Mouse (Mus musculus) midbrain, embryonic 13.5 days (tissue): ENCODE results near the gene Mroh2a. TPM values are rescaled to one million over a fixed set of nuclear protein-coding genes. Genes with fewer than 3 reads are reported as not detected.
A peak's percentile ranks its signal among the peaks of the same experiment; 100 is the strongest.
"Not testable (repeated sequence)": the region's sequence is repeated elsewhere in the genome, so short reads cannot be mapped to it uniquely, and the experiment has no call there.

ENCODE experiments used
- ATAC-seq: fragments of 200-750 bp; cut with Nextera tagmentation; 2 replicates; pipeline ENCODE4 v1.8.0; 2017; ENCODE audit warnings: mild to moderate bottlenecking, moderate TSS enrichment, moderate library complexity
- H3K27ac ChIP-seq: fragments of 300-500 bp; sonication (generic); 2 replicates; pipeline ENCODE4 v1.5.1; 2015; ENCODE audit warnings: inconsistent platforms, mild to moderate bottlenecking, moderate library complexity
- H3K27me3 ChIP-seq: fragments of 300-500 bp; sonication (generic); 2 replicates; pipeline ENCODE4 v1.6.1; 2015; ENCODE audit warnings: mild to moderate bottlenecking, inconsistent platforms
- H3K36me3 ChIP-seq: fragments of 300-500 bp; sonication (generic); 2 replicates; pipeline ENCODE4 v1.6.1; 2015; ENCODE audit warnings: mild to moderate bottlenecking, inconsistent platforms
- H3K4me1 ChIP-seq: fragments of 300-500 bp; sonication (generic); replicated peaks from 2 replicates; pipeline ENCODE4 v1.6.1; 2015; ENCODE audit warnings: inconsistent platforms
- H3K4me2 ChIP-seq: fragments of 300-500 bp; sonication (generic); replicated peaks from 2 replicates; pipeline ENCODE4 v1.6.1; 2015; ENCODE audit warnings: moderate library complexity, mild to moderate bottlenecking, inconsistent platforms
- H3K4me3 ChIP-seq: fragments of 300-500 bp; sonication (generic); replicated peaks from 2 replicates; pipeline ENCODE4 v1.5.1; 2015; ENCODE audit warnings: mild to moderate bottlenecking, inconsistent platforms
- H3K9ac ChIP-seq: fragments of 300-500 bp; sonication (generic); replicated peaks from 2 replicates; pipeline ENCODE4 v1.6.1; 2015; ENCODE audit warnings: mild to moderate bottlenecking, inconsistent platforms
- H3K9me3 ChIP-seq: fragments of 300-500 bp; sonication (generic); 2 replicates; pipeline ENCODE4 v1.6.1; 2016; ENCODE audit warnings: mild to moderate bottlenecking, inconsistent platforms
- WGBS: fragments of 180-500 bp; shearing (Covaris S2); methylation state at CpG from one replicate; pipeline ENCODE4 v1.1.7; 2015; 5-methylcytosine and 5-hydroxymethylcytosine counted together
- polyA plus RNA-seq: library from polyadenylated mRNA; unstranded; fragments of >200 nt; fragmentation: Nextera tagmentation; extraction: Ambion mirVana; gene quantifications from 2 replicates; pipeline ENCODE4 v1.2.1, GENCODE M21; 2015

Mroh2a gene
- polyA plus RNA-seq, 1 experiment from 2014 or later, result 1.0 TPM

DNA sequence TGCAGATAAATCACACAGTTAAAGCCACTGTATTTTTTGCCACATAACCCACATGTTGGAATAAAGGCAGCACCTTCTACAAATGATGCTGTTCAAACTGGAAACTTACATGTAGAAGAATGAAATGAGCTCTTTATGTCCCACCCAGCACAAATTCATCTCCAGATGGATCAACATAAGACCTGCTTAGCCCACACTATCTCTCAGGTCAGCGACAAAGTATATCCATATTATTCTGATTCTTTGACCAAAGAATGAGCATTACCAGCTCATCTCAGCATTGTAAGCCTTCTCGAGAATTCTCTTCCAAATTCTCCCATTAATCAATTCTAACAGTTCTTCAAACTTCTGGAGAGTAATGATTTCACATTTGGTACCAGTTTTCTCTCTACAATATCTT lies 4.6 kb upstream of the Mroh2a start:
- H3K4me1 ChIP-seq, result no peaks in the 10 kb centered on the region
- H3K9me3 ChIP-seq, result peaks cover 29% of the 10 kb centered on the region
- 54% methylated on average over 2 of the region's 2 CpGs for WGBS
- H3K4me2 ChIP-seq, result no peak overlapping the region
- H3K4me3 ChIP-seq, result no peak overlapping the region
- no peak overlapping the region for H3K9ac ChIP-seq
- no peak for ATAC-seq
- H3K27me3 ChIP-seq, result no peaks in the 10 kb centered on the region
- no peak overlapping the region for H3K27ac ChIP-seq
- no peaks in the 10 kb centered on the region for H3K36me3 ChIP-seq

DNA sequence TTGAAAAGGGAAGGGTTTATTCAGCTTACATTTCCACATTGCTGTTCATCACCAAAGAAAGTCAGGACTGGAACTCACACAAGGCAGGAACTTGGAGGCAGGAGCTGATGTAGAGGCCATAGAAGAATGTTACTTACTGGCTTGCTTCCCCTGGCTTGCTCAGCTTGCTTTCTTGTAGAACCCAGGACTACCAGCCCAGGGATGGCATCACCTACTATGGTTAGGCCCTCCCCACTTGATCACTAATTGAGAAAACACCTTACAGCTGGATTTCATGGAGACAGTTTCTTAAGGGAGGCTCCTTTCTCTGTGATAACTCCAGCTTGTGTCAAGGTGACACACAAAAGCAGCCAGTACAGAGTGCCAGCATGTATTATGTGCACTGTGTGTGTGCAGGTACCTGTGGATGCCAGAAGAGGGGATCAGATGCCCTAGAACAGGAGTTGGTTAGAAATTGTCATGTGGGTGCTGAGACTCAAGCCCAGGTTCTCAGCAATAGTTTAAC lies 3.7 kb upstream of the Mroh2a start:
- H3K4me2 ChIP-seq, H3K27me3 ChIP-seq, H3K4me3 ChIP-seq, H3K4me1 ChIP-seq, H3K9ac ChIP-seq, H3K27ac ChIP-seq, H3K36me3 ChIP-seq, ATAC-seq: not testable (repeated sequence)
- peaks cover 32% of the 10 kb centered on the region for H3K9me3 ChIP-seq

DNA sequence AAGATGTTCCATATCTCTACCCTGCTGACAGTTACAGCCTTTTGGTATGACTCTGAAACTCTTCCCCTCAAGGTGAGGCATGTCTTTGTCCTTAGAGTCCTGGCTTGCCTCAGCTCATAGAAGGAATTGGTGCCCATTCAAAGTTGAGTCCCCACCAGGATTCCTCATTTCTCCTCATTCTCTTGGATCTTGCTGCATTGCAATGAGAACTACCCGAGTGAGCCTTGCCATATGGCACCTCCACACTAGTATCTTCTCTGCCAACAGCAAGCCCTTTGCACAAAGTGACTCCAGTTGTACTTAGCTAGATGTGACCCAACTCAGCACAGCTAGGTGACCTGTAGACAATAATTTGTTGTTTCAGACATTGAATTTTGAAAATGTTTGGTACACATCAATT lies 3.2 kb upstream of the Mroh2a start:
- peaks cover 38% of the 10 kb centered on the region for H3K9me3 ChIP-seq
- H3K27ac ChIP-seq, result no peak overlapping the region
- no peak for ATAC-seq
- 55% methylated on average over 1 of the region's 1 CpGs for WGBS
- no peak overlapping the region for H3K4me2 ChIP-seq
- H3K9ac ChIP-seq, result no peak overlapping the region
- H3K36me3 ChIP-seq, result no peaks in the 10 kb centered on the region
- H3K4me1 ChIP-seq, result no peaks in the 10 kb centered on the region
- no peaks in the 10 kb centered on the region for H3K27me3 ChIP-seq
- H3K4me3 ChIP-seq, result no peak overlapping the region

DNA sequence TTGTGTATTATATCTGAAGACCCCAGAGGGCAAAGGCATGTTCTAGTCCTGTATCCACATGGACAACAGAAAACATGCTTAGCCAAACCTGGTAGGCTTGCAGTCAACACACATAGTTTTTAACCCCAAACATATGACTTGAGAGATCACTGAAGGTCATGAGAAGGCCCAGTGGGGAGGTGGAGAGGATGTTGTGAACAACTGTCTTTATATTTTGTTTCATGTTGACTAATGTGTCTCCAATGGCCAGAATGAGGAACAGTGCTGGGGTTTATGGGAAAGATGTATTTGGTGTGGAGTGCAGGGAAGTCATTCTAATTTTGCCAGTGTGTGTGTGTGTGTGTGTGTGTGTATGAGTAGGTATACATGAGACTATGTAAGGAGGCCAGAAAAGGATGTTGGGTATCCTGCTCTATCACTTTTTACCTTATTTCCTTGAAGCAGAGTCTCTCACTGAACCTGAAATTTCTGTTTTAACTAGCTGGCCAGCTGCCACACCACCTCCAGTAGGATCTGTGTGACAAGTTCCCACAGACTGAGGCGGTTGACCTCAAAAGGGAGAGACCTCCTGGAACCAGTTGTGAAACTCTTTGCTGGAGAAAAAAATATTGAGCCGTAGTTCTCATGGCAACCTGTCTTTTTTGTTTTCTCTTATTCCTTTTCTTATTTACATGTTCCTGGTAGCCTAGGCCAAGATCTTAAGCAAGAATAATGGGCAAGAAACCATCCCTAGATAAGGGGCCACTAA lies 2.6 kb upstream of the Mroh2a start:
- H3K9me3 ChIP-seq, result peaks cover 44% of the 10 kb centered on the region
- 68% methylated on average over 2 of the region's 2 CpGs for WGBS
- no peaks in the 10 kb centered on the region for H3K36me3 ChIP-seq
- no peaks in the 10 kb centered on the region for H3K4me1 ChIP-seq
- no peak overlapping the region for H3K4me3 ChIP-seq
- H3K4me2 ChIP-seq, result no peak overlapping the region
- no peak for ATAC-seq
- H3K27me3 ChIP-seq, result no peaks in the 10 kb centered on the region
- H3K9ac ChIP-seq, result no peak overlapping the region
- H3K27ac ChIP-seq, result no peak overlapping the region

DNA sequence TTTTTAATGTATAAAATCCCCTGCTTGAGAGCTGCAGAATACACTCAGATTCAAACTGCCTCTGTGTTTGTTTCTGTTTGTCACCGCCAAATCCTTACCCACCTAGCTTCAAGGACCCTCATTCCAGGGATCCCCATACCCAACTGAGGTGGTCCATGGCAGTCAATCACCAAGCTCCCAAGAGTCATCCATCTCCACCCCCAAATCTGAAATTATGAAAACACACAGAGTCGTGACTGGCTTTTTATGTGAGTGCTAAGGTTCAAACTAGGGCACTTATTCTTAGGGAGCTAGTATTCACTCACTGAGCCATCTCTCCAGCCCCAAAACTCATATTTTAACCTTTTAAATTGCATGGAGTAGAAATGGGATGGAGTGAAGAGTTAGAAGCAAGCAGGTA lies 1.5 kb upstream of the Mroh2a start:
- not testable (repeated sequence) for H3K27ac ChIP-seq, H3K36me3 ChIP-seq, H3K27me3 ChIP-seq, H3K9ac ChIP-seq, H3K4me1 ChIP-seq, ATAC-seq, H3K4me3 ChIP-seq, H3K4me2 ChIP-seq
- peaks cover 55% of the 10 kb centered on the region for H3K9me3 ChIP-seq
- WGBS, result 39% methylated on average over 2 of the region's 2 CpGs

DNA sequence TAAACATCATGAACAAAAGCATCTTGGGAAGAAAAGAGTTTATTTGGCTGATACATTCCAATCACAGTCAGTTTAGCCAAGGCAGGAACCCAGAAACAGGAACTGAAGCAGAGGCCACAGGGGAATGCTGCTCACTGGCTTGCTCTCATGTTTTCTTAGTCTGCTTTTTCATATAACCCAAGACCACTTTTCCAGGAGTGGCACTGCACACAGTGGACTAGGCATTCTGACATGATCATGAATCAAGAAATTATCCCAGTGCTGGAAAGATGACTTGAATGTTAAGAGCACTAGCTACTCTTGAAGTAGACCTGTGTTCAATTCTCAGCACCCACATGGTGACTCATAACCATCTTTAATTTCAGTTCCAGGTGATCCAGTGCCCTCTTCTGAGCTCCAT lies 1.0 kb upstream of the Mroh2a start:
- ATAC-seq, result no peak
- H3K36me3 ChIP-seq, result no peaks in the 10 kb centered on the region
- H3K4me1 ChIP-seq, result no peaks in the 10 kb centered on the region
- no peak overlapping the region for H3K9ac ChIP-seq
- H3K4me3 ChIP-seq, result no peak overlapping the region
- H3K27ac ChIP-seq, result no peak overlapping the region
- peaks cover 59% of the 10 kb centered on the region for H3K9me3 ChIP-seq
- H3K4me2 ChIP-seq, result no peak overlapping the region
- no peaks in the 10 kb centered on the region for H3K27me3 ChIP-seq

DNA sequence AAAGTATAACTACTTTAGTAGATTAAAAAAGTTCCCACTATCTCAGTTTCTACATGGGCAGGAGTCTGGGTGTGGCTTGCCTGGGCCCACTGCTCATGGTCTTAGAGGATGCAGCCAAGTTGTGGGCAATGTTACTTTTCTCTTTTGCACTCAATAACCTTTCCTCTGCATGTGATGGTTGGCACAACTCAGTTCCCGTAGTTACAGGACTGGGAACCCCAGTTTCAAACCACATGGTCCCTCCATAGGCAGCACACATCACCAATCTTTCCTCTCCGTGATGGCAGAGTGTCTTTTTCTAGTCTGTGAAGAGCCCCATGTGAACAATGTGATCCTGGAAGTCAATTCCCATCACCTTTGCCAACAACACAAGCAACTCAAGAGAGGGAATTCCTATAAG lies 696 bp downstream of the Mroh2a start:
- Histone ChIP-seq H3K9ac (no peak overlapping the region), H3K9me3 (peaks cover 73% of the 10 kb centered on the region), H3K4me2 (no peak overlapping the region), H3K36me3 (no peaks in the 10 kb centered on the region), H3K27ac (no peak overlapping the region), H3K27me3 (no peaks in the 10 kb centered on the region), H3K4me1 (no peaks in the 10 kb centered on the region), H3K4me3 (no peak overlapping the region)
- ATAC-seq, result no peak
- WGBS, result 53% methylated on average over 2 of the region's 2 CpGs

DNA sequence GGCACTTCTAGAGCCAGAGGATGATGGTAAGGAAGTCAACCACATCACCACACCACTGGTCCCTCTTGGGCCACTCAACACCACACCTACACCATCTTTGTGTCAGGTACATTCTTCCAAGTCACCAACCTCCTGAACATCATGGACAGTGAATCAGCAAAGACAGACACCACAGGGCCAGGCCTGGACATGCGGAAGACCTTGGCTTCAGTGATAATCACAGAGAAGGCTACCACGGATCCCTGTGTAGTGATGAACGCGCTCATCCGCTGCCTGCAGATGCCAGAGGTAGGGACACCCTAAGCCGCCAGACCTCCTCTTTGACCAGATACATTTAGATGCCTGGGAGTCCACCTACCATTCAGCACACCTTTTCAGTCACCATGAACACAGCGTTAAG lies 1.3 kb downstream of the Mroh2a start:
- no peaks in the 10 kb centered on the region for H3K36me3 ChIP-seq
- no peak overlapping the region for H3K27ac ChIP-seq
- H3K9me3 ChIP-seq, result peaks cover 79% of the 10 kb centered on the region
- H3K4me2 ChIP-seq, result no peak overlapping the region
- 71% methylated on average over 7 of the region's 7 CpGs for WGBS
- H3K4me3 ChIP-seq, result no peak overlapping the region
- no peaks in the 10 kb centered on the region for H3K27me3 ChIP-seq
- no peaks in the 10 kb centered on the region for H3K4me1 ChIP-seq
- no peak overlapping the region for H3K9ac ChIP-seq
- 0 out of 2 replicates have a peak, but pooled peaks have one; percentile 10 for ATAC-seq

DNA sequence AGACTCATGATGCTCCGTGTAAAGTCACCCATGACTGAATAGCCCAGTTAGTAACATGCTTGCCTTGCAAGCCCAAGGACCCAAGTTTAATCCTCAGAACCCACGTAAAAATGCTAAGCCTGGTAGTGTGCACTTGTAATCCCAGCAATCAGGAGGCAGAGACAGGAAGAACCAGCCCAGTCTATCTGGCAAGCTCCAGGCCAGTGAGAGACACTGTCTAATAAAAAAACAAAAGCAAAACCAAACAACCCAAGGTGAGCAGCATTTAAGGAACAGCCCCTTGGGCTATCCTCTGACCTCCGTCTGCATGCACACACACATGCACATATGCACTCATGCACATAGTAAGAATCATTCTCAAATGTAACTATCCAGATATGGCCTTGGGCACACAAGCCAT lies 2.8 kb downstream of the Mroh2a start:
- ATAC-seq, result no peak
- H3K9ac ChIP-seq, result no peak overlapping the region
- no peaks in the 10 kb centered on the region for H3K36me3 ChIP-seq
- no peaks in the 10 kb centered on the region for H3K27me3 ChIP-seq
- 82% methylated on average over 3 of the region's 3 CpGs for WGBS
- no peak overlapping the region for H3K4me3 ChIP-seq
- no peaks in the 10 kb centered on the region for H3K4me1 ChIP-seq
- no peak overlapping the region for H3K27ac ChIP-seq
- no peak overlapping the region for H3K4me2 ChIP-seq
- H3K9me3 ChIP-seq, result peaks cover 93% of the 10 kb centered on the region

DNA sequence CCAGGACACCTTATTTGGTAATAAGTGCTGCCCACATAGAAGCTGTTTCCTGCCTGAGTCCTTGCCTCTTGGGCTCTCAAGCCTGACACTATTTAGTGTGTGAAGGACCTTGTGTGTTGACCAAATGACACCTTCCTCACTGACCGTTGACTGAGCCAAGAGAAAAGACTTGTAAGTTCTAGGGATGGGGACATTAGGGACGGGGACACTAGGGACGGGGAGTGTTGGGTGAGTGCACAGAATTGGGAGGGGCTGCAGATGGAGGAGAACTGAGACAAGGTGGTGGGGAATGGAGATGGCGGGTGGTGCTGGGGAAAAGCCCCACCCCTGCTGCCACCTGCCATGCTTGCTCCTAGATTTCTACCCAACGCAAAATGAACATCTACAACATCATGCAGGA lies 3.2 kb downstream of the Mroh2a start:
- Histone ChIP-seq H3K9me3 (peaks cover 98% of the 10 kb centered on the region), H3K4me2 (no peak overlapping the region), H3K9ac (no peak overlapping the region), H3K4me3 (no peak overlapping the region), H3K4me1 (no peaks in the 10 kb centered on the region), H3K27ac (no peak overlapping the region), H3K36me3 (no peaks in the 10 kb centered on the region), H3K27me3 (no peaks in the 10 kb centered on the region)
- 85% methylated on average over 5 of the region's 5 CpGs for WGBS
- ATAC-seq, result no peak

DNA sequence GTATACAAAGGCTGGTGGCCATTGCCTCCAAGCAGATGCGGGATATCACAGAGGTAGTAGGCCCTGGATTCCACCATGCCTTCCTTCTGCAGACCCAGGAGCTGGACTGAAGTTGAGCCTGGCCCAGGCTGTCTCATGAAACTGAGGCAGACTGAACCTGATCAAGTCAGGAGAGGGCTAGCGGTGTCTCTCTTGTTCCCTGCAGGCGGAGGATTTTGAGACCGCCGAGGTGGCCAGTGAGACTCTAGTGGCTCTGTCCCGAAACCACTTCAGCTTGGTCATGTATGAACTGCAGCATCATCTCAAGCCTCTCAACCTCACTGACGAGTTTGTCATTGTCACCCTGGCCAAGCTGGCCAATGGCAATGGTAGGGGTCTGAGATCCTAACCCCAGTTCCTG lies 3.6 kb downstream of the Mroh2a start:
- WGBS, result 73% methylated on average over 7 of the region's 7 CpGs
- Histone ChIP-seq H3K9ac (no peak overlapping the region), H3K36me3 (no peaks in the 10 kb centered on the region), H3K4me1 (no peaks in the 10 kb centered on the region), H3K4me2 (no peak overlapping the region), H3K4me3 (no peak overlapping the region), H3K9me3 (peaks cover 100% of the 10 kb centered on the region), H3K27me3 (no peaks in the 10 kb centered on the region), H3K27ac (no peak overlapping the region)
- ATAC-seq, result 0 out of 2 replicates have a peak, but pooled peaks have one; percentile 1

DNA sequence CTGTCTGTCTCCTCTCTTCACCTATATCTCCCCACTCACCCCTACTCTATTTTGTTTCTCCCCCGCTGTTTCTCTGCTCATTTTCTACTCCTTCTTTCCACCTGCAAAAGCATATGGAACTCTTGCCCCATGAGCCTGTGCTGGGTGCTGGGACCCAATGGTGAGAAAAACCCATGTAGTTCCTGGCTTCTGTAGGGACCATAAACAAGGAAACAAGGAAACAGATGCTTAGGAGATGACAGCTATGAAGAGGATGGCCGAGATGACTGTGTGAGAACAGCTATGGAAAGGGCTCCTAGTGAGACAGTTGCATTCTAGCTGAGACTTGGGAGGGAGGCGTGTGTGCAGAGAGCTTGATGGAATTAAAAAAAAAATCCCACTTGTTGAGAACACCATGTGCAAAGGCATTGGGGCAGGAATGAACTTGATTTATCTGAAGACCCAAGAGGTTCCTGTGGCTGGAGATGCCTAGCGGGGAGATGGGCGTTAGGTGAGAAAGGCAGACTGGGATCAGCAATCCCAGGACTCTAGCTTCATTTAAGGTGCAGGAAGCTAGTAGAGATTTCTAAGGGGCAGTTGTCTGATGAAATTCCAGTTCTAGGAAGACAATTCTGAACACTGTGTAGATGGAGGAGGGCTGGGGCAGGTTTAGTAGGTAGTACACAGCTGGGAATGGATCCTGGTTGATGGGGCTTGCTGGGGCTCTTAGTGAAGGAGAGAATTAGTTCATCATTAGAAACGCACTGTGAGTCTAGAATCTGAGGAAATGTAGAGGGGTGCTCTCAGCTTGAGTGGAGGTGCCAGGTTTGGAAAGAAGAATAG lies 4.4 kb downstream of the Mroh2a start:
- peaks cover 100% of the 10 kb centered on the region for H3K9me3 ChIP-seq
- no peak overlapping the region for H3K4me2 ChIP-seq
- no peaks in the 10 kb centered on the region for H3K27me3 ChIP-seq
- H3K36me3 ChIP-seq, result no peaks in the 10 kb centered on the region
- H3K4me3 ChIP-seq, result no peak overlapping the region
- H3K27ac ChIP-seq, result no peak overlapping the region
- 76% methylated on average over 6 of the region's 6 CpGs for WGBS
- no peak overlapping the region for H3K9ac ChIP-seq
- H3K4me1 ChIP-seq, result no peaks in the 10 kb centered on the region
- ATAC-seq, result no peak
